Comparison of ENCODE assay signal across 9 mouse cellular contexts in the genomic region with DNA sequence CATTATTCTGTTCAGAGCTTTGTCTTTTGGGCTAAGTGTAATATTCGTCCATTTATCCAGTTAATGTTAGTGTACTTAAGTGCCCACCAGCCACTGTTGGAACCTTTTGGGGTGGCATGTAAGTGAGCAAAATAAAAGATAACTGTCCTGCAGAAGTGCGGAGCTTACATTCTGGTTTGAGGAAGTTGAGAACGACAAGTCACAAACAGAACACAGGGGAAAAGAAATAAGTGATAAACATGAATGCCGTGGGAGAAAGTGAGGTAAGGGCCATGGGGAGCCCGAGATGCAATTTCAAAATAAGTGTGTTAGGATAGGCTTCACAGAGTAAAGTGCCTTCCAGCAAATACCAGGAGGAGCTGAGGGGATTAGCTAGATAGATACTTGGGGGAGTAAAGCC. TPM values are rescaled to one million over a fixed set of nuclear protein-coding genes. Genes with fewer than 3 reads are reported as not detected.
DNase-seq lines count a peak whose midpoint lies in the region; ATAC-seq and TF ChIP-seq lines count a peak whose summit lies in the region.
"Had no signal": no experiment of that assay in that cellular context is flagged by ENCODE, and none has a peak within 500 bp of the region (broad histone marks: within the 10 kb centered on the region; RNA-seq: fewer than 3 reads in every experiment).

No protein-coding gene starts in this region.

- TF ChIP-seq POLR2A in myocyte (IDR thresholded peaks at IDR 0.05; ENCODE audit: insufficient read length, low read depth): no peak

- H3K36me3 ChIP-seq in kidney, embryonic 14.5 days (ENCODE audit: control insufficient read depth, insufficient read depth, low read length): peaks cover 29% of the 10 kb centered on the region
- H3K36me3 ChIP-seq in embryonic facial prominence, embryonic 12.5 days: peaks cover 27% of the 10 kb centered on the region
- H3K36me3 ChIP-seq in intestine, embryonic 15.5 days: peaks cover 23% of the 10 kb centered on the region
- peaks cover 7% of the 10 kb centered on the region for H3K36me3 ChIP-seq in myocyte (ENCODE audit: control insufficient read depth, insufficient read depth)

- no peaks in the 10 kb centered on the region for H3K27me3 ChIP-seq in kidney, embryonic 14.5 days (ENCODE audit: control insufficient read depth, insufficient read depth, low read length)
- no peaks in the 10 kb centered on the region for H3K27me3 ChIP-seq in embryonic facial prominence, embryonic 12.5 days
- H3K27me3 ChIP-seq in intestine, embryonic 15.5 days (replicated peaks): no peaks in the 10 kb centered on the region
- peaks cover 7% of the 10 kb centered on the region for H3K27me3 ChIP-seq in myocyte (ENCODE audit: control insufficient read depth, insufficient read depth, insufficient read length)

- no peak overlapping the region for H3ac ChIP-seq in myocyte (ENCODE audit: control insufficient read depth, insufficient read length)

- peak overlapping the region; percentile 55 for H3K4me2 ChIP-seq in kidney, embryonic 14.5 days (replicated peaks; ENCODE audit: low read depth, low read length)
- H3K4me2 ChIP-seq in embryonic facial prominence, embryonic 12.5 days (replicated peaks): peak overlapping the region; percentile 57
- H3K4me2 ChIP-seq in intestine, embryonic 15.5 days (replicated peaks): peak overlapping the region; percentile 76
- H3K4me2 ChIP-seq in myocyte (ENCODE audit: low read depth): peak overlapping the region; percentile 68

- 78% methylated on average over 5 of the region's 5 CpGs for WGBS in kidney, embryonic 14.5 days
- WGBS in embryonic facial prominence, embryonic 12.5 days: 76% methylated on average over 5 of the region's 5 CpGs
- 66% methylated on average over 5 of the region's 5 CpGs for WGBS in intestine, embryonic 15.5 days

- H3K4me1 ChIP-seq in kidney, embryonic 14.5 days (ENCODE audit: control insufficient read depth, insufficient read depth, low read length): peaks cover 5% of the 10 kb centered on the region
- peaks cover 6% of the 10 kb centered on the region for H3K4me1 ChIP-seq in embryonic facial prominence, embryonic 12.5 days
- H3K4me1 ChIP-seq in intestine, embryonic 15.5 days (replicated peaks): peaks cover 5% of the 10 kb centered on the region

- no peak for ATAC-seq in kidney, embryonic 14.5 days (ENCODE audit: low FRiP score, low TSS enrichment)
- ATAC-seq in embryonic facial prominence, embryonic 12.5 days (ENCODE audit: insufficient number of reproducible peaks, insufficient read depth, low FRiP score, low TSS enrichment): no peak
- no peak for ATAC-seq in intestine, embryonic 15.5 days

- DNase-seq in kidney, postnatal 36 days: no peak
- DNase-seq in adrenal gland, adult 2 months: no peak
- DNase-seq in Muller cell, postnatal 12 days (ENCODE audit: inconsistent ontology term): no peak
- DNase-seq in thymus, postnatal 25 days: no peak

- peak overlapping the region; percentile 55 for H3K4me3 ChIP-seq in kidney, embryonic 14.5 days (ENCODE audit: low read length)
- H3K4me3 ChIP-seq in embryonic facial prominence, embryonic 12.5 days: peak overlapping the region; percentile 61
- peak overlapping the region; percentile 61 for H3K4me3 ChIP-seq in intestine, embryonic 15.5 days (replicated peaks)
- H3K4me3 ChIP-seq in myocyte: peak overlapping the region; percentile 44

- H3K79me2 ChIP-seq in myocyte (ENCODE audit: control insufficient read depth, insufficient read depth): peaks cover 6% of the 10 kb centered on the region

- no peak overlapping the region for H3K27ac ChIP-seq in kidney, embryonic 14.5 days (ENCODE audit: low read depth, low read length)
- H3K27ac ChIP-seq in embryonic facial prominence, embryonic 12.5 days: no peak overlapping the region
- no peak overlapping the region for H3K27ac ChIP-seq in intestine, embryonic 15.5 days

- no peaks in the 10 kb centered on the region for H3K9me3 ChIP-seq in kidney, embryonic 14.5 days (ENCODE audit: control insufficient read depth, low read length)
- H3K9me3 ChIP-seq in embryonic facial prominence, embryonic 12.5 days: no peaks in the 10 kb centered on the region
- H3K9me3 ChIP-seq in intestine, embryonic 15.5 days: no peaks in the 10 kb centered on the region

- peak overlapping the region; percentile 36; the same call in 1 of the 2 replicates for H3K9ac ChIP-seq in kidney, embryonic 14.5 days (ENCODE audit: low read depth, low read length)
- no peak overlapping the region for H3K9ac ChIP-seq in embryonic facial prominence, embryonic 12.5 days
- no peak overlapping the region for H3K9ac ChIP-seq in intestine, embryonic 15.5 days

TF ChIP-seq in myocyte, 11 proteins besides CTCF, POLR2A, EP300 and RAD21:
- TF ChIP-seq TCF12 (IDR thresholded peaks at IDR 0.05; ENCODE audit: insufficient read depth, poor library complexity, severe bottlenecking) (no peak), USF1 (IDR thresholded peaks at IDR 0.05; ENCODE audit: low read depth) (no peak), MYOG (IDR thresholded peaks at IDR 0.05; ENCODE audit: control insufficient read depth in 1 of 3, insufficient read depth in 1 of 3, insufficient read length in 2 of 3, low read depth in 2 of 3) (no peak), MYOD1 (IDR thresholded peaks at IDR 0.05; ENCODE audit: control insufficient read depth in 1 of 3, insufficient read length in 2 of 3, low read depth in 2 of 3) (no peak)

RNA-seq across cellular contexts. Expression of gene Cmtr2, which starts 3.0 kb away (rescaled TPM):
- polyA plus RNA-seq in kidney, embryonic 14.5 days (2014; fragmentation: Nextera tagmentation; extraction: Ambion mirVana): 6.2 and 11.1 TPM in 2 replicates
- 9.0 and 9.4 TPM in 2 replicates for polyA plus RNA-seq in embryonic facial prominence, embryonic 12.5 days (2016; fragmentation: Nextera tagmentation; extraction: Ambion mirVana)
- 8.5 and 9.1 TPM in 2 replicates for polyA plus RNA-seq in intestine, embryonic 15.5 days (2015; fragmentation: Nextera tagmentation; extraction: Ambion mirVana)
- polyA plus RNA-seq in myocyte (2012; fragmentation: generic; extraction: Trizol): 2.8 TPM
- total RNA-seq in adrenal gland, adult 2 months (2021): 1 to 10 TPM; 8.5 to 8.7 TPM
- 2.8 and 4.8 TPM in 2 replicates for polyA plus RNA-seq in adrenal gland, adult 2 months (2012; rRNA removed)

RNA-seq across cellular contexts. Expression of gene Hydin, which starts 48.3 kb away (rescaled TPM):
- 0.16 TPM in 1 of 2 replicates, not detected in the other for polyA plus RNA-seq in kidney, embryonic 14.5 days (2014; fragmentation: Nextera tagmentation; extraction: Ambion mirVana)
- polyA plus RNA-seq in embryonic facial prominence, embryonic 12.5 days (2016; fragmentation: Nextera tagmentation; extraction: Ambion mirVana): 0.03 and 0.08 TPM in 2 replicates
- 0.03 TPM in 2 replicates for polyA plus RNA-seq in intestine, embryonic 15.5 days (2015; fragmentation: Nextera tagmentation; extraction: Ambion mirVana)
- polyA plus RNA-seq in myocyte (2012; fragmentation: generic; extraction: Trizol): 0.01 TPM
- total RNA-seq in adrenal gland, adult 2 months (2021): under 1 TPM; 0.10 to 0.17 TPM
- polyA plus RNA-seq in adrenal gland, adult 2 months (2012; rRNA removed): 0.03 and 0.09 TPM in 2 replicates
- polyA plus RNA-seq: liver, adult 2 months had no signal

RNA-seq across cellular contexts. Expression of gene Calb2, which starts 50.5 kb away (rescaled TPM):
- 0.13 TPM in 1 of 2 replicates, not detected in the other for polyA plus RNA-seq in kidney, embryonic 14.5 days (2014; fragmentation: Nextera tagmentation; extraction: Ambion mirVana)
- 3.6 and 6.4 TPM in 2 replicates for polyA plus RNA-seq in embryonic facial prominence, embryonic 12.5 days (2016; fragmentation: Nextera tagmentation; extraction: Ambion mirVana)
- polyA plus RNA-seq in intestine, embryonic 15.5 days (2015; fragmentation: Nextera tagmentation; extraction: Ambion mirVana): 0.13 and 0.38 TPM in 2 replicates
- not detected for polyA plus RNA-seq in myocyte (2012; fragmentation: generic; extraction: Trizol)
- total RNA-seq in adrenal gland, adult 2 months (2021): under 1 TPM; 0.26 to 0.52 TPM
- polyA plus RNA-seq in adrenal gland, adult 2 months (2012; rRNA removed): 0.13 TPM in 1 of 2 replicates, not detected in the other
- total RNA-seq: liver, adult 2 months had no signal
- polyA plus RNA-seq: liver, adult 2 months had no signal
